Mouse (Mus musculus) myocyte (in vitro differentiated cells): Measurements from ENCODE around the gene Slc51a.

ENCODE experiments used
- MYOG ChIP-seq, 3 experiments: IDR thresholded peaks; one replicate each; pipeline ENCODE4 v1.6.1; 2011; ENCODE audit warnings: control low read depth in 2 of 3, low read depth in 2 of 3, mild to moderate bottlenecking in 2 of 3; ENCODE audit not compliant: insufficient read length in 2 of 3, control insufficient read depth in 1 of 3, insufficient read depth in 1 of 3
- POLR2A ChIP-seq: IDR thresholded peaks from one replicate; pipeline ENCODE4 v1.6.1; 2011; ENCODE audit warnings: low read depth, mild to moderate bottlenecking, control low read depth, moderate library complexity; ENCODE audit not compliant: insufficient read length
- REST ChIP-seq: IDR thresholded peaks from one replicate; pipeline ENCODE4 v1.6.1; 2011; ENCODE audit warnings: mild to moderate bottlenecking, control low read depth, moderate library complexity; ENCODE audit not compliant: insufficient read depth, insufficient read length
- SRF ChIP-seq: IDR thresholded peaks from one replicate; pipeline ENCODE4 v1.6.1; 2011; ENCODE audit warnings: low read depth; ENCODE audit not compliant: control insufficient read depth, insufficient read length

DNA sequence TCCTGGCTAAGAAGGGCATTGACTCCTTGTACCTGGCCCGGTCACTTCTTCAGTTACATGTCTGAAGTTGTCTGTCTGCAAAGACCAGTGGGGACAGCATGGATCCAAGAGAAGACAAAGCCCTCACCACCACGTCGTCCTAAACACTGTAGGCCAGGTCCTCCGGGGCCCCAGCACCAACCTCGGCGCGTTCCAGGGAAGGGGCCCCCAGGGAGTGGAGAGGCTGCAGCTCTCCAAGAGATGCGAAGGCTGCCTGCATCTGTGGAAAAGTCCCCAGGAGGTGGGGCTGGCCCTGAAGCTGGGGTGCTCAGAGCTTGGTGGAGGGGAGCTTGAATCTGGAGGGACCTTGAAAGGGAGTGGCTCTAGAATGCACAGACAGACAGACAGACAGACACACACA, 18.6 kb upstream of the Slc51a start:
- TF ChIP-seq POLR2A (no peak), MYOG (IDR thresholded peaks at IDR 0.05; ENCODE audit: control insufficient read depth in 1 of 3, insufficient read depth in 1 of 3, insufficient read length in 2 of 3, low read depth in 2 of 3) (no peak), SRF (no peak), REST (no peak)
